Mouse (Mus musculus) embryonic facial prominence, embryonic 13.5 days (tissue): ENCODE measurements around the gene Hoxa9. TPM values are rescaled to one million over a fixed set of nuclear protein-coding genes. Genes with fewer than 3 reads are reported as not detected.

Experiments used
- ATAC-seq: fragments of 200-750 bp; cut with Nextera tagmentation; 2 replicates; pipeline ENCODE4 v1.8.0; 2017; ENCODE audit warnings: low read depth; ENCODE audit not compliant: insufficient number of reproducible peaks, insufficient read depth, low FRiP score, low TSS enrichment
- H3K27ac ChIP-seq: fragments of 300-500 bp; sonication (generic); 2 replicates; pipeline ENCODE4 v1.5.1; 2015; ENCODE audit warnings: moderate library complexity, mild to moderate bottlenecking, inconsistent platforms
- H3K27me3 ChIP-seq: fragments of 300-500 bp; sonication (generic); 2 replicates; pipeline ENCODE4 v1.6.1; 2015; ENCODE audit warnings: mild to moderate bottlenecking, inconsistent platforms
- H3K36me3 ChIP-seq: fragments of 300-500 bp; sonication (generic); 2 replicates; pipeline ENCODE4 v1.6.1; 2015; ENCODE audit warnings: mild to moderate bottlenecking, inconsistent platforms
- H3K4me1 ChIP-seq: fragments of 300-500 bp; sonication (generic); 2 replicates; pipeline ENCODE4 v1.6.1; 2015; ENCODE audit warnings: inconsistent platforms
- H3K4me2 ChIP-seq: fragments of 300-500 bp; sonication (generic); 2 replicates; pipeline ENCODE4 v1.6.1; 2015; ENCODE audit warnings: moderate library complexity, mild to moderate bottlenecking, inconsistent platforms
- H3K4me3 ChIP-seq: fragments of 300-500 bp; sonication (generic); 2 replicates; pipeline ENCODE4 v1.5.1; 2015; ENCODE audit warnings: mild to moderate bottlenecking, inconsistent platforms
- H3K9ac ChIP-seq: fragments of 300-500 bp; sonication (generic); 2 replicates; pipeline ENCODE4 v1.6.1; 2015; ENCODE audit warnings: mild to moderate bottlenecking, inconsistent platforms
- H3K9me3 ChIP-seq: fragments of 300-500 bp; sonication (generic); 2 replicates; pipeline ENCODE4 v1.6.1; 2016; ENCODE audit warnings: inconsistent platforms
- WGBS: fragments of 180-500 bp; shearing (Covaris S2); methylation state at CpG from one replicate; pipeline ENCODE4 v1.1.7; 2015; ENCODE audit warnings: mixed read lengths; 5-methylcytosine and 5-hydroxymethylcytosine counted together
- polyA plus RNA-seq: library from polyadenylated mRNA; unstranded; fragments of >200 nt; fragmentation: Nextera tagmentation; extraction: Ambion mirVana; gene quantifications from 2 replicates; pipeline ENCODE4 v1.2.1, GENCODE M21; 2015

The Hoxa9 gene
- polyA plus RNA-seq, 1 experiment from 2014 or later: not detected

GRCm38 (mm10) chr6:52207684-52207976 lies 23.3 kb downstream of the Hoxa9 start:
- peaks cover 20% of the 10 kb centered on the region for H3K4me1 ChIP-seq
- H3K4me3 ChIP-seq: no peak overlapping the region
- H3K4me2 ChIP-seq: no peak overlapping the region
- H3K27me3 ChIP-seq: peaks cover 100% of the 10 kb centered on the region
- H3K9ac ChIP-seq: no peak overlapping the region
- H3K9me3 ChIP-seq: no peaks in the 10 kb centered on the region
- H3K36me3 ChIP-seq: no peaks in the 10 kb centered on the region
- H3K27ac ChIP-seq: no peak overlapping the region
- no peak for ATAC-seq

- Histone ChIP-seq H3K4me3 (no peak overlapping the region), H3K4me2 (no peak overlapping the region), H3K27ac (no peak overlapping the region), H3K9me3 (no peaks in the 10 kb centered on the region), H3K9ac (no peak overlapping the region), H3K27me3 (peaks cover 100% of the 10 kb centered on the region), H3K36me3 (no peaks in the 10 kb centered on the region), H3K4me1 (peaks cover 20% of the 10 kb centered on the region)
- no peak for ATAC-seq
- 2% methylated on average over 4 of the region's 4 CpGs for WGBS
Observed at GRCm38 (mm10) chr6:52206882-52207683, 23.8 kb downstream of the Hoxa9 start.

- Histone ChIP-seq H3K9me3 (no peaks in the 10 kb centered on the region), H3K9ac (no peak overlapping the region), H3K27me3 (peaks cover 100% of the 10 kb centered on the region), H3K4me2 (no peak overlapping the region), H3K27ac (no peak overlapping the region), H3K36me3 (no peaks in the 10 kb centered on the region), H3K4me1 (peaks cover 12% of the 10 kb centered on the region), H3K4me3 (no peak overlapping the region)
- ATAC-seq: no peak
- WGBS: under 1% methylated on average over 55 of the region's 55 CpGs
Observed at GRCm38 (mm10) chr6:52205638-52206621, 25.0 kb downstream of the Hoxa9 start.

GRCm38 (mm10) chr6:52205221-52205620 lies 25.7 kb downstream of the Hoxa9 start:
- Histone ChIP-seq H3K4me3 (no peak overlapping the region), H3K27ac (no peak overlapping the region), H3K4me1 (peaks cover 12% of the 10 kb centered on the region), H3K27me3 (peaks cover 100% of the 10 kb centered on the region), H3K36me3 (no peaks in the 10 kb centered on the region), H3K9me3 (no peaks in the 10 kb centered on the region), H3K4me2 (no peak overlapping the region), H3K9ac (no peak overlapping the region)
- no peak for ATAC-seq
- 5% methylated on average over 14 of the region's 14 CpGs for WGBS

- H3K4me2 ChIP-seq: peak within 1 kb of the TSS; percentile 46
- no peaks in the 10 kb centered on the region for H3K36me3 ChIP-seq
- H3K9ac ChIP-seq: no peak within 1 kb of the TSS
- WGBS: under 1% methylated on average over 65 of the region's 65 CpGs
- H3K4me3 ChIP-seq: peak within 1 kb of the TSS; percentile 23
- ATAC-seq: no peak
- peaks cover 100% of the 10 kb centered on the region for H3K27me3 ChIP-seq
- H3K9me3 ChIP-seq: no peaks in the 10 kb centered on the region
- H3K4me1 ChIP-seq: peaks cover 12% of the 10 kb centered on the region
- no peak within 1 kb of the TSS for H3K27ac ChIP-seq
Observed at GRCm38 (mm10) chr6:52204050-52204752, 26.7 kb downstream of the Hoxa9 start, which contains the start of gene Hoxa5. Hoxa5 (minus strand) TSS chr6:52204587.

GRCm38 (mm10) chr6:52203371-52204049 lies 27.4 kb downstream of the Hoxa9 start:
- no peak overlapping the region for H3K9ac ChIP-seq
- H3K4me1 ChIP-seq: peaks cover 12% of the 10 kb centered on the region
- H3K36me3 ChIP-seq: no peaks in the 10 kb centered on the region
- H3K27me3 ChIP-seq: peaks cover 100% of the 10 kb centered on the region
- no peak for ATAC-seq
- H3K9me3 ChIP-seq: no peaks in the 10 kb centered on the region
- no peak overlapping the region for H3K27ac ChIP-seq
- under 1% methylated on average over 46 of the region's 46 CpGs for WGBS
- peak overlapping the region; percentile 46 for H3K4me2 ChIP-seq
- peak overlapping the region; percentile 23 for H3K4me3 ChIP-seq

GRCm38 (mm10) chr6:52203121-52203370 lies 27.8 kb downstream of the Hoxa9 start:
- peaks cover 12% of the 10 kb centered on the region for H3K4me1 ChIP-seq
- H3K27ac ChIP-seq: no peak overlapping the region
- peak overlapping the region; percentile 23; the same call in 1 of the 2 replicates for H3K4me3 ChIP-seq
- ATAC-seq: no peak
- no peaks in the 10 kb centered on the region for H3K36me3 ChIP-seq
- H3K4me2 ChIP-seq: no peak overlapping the region; the same call in 1 of the 2 replicates
- H3K9me3 ChIP-seq: no peaks in the 10 kb centered on the region
- WGBS: 1% methylated on average over 10 of the region's 10 CpGs
- H3K27me3 ChIP-seq: peaks cover 100% of the 10 kb centered on the region
- no peak overlapping the region for H3K9ac ChIP-seq

GRCm38 (mm10) chr6:52202362-52203120 lies 28.3 kb downstream of the Hoxa9 start:
- peaks cover 100% of the 10 kb centered on the region for H3K27me3 ChIP-seq
- no peak overlapping the region for H3K4me2 ChIP-seq
- no peak overlapping the region for H3K27ac ChIP-seq
- peaks cover 12% of the 10 kb centered on the region for H3K4me1 ChIP-seq
- H3K9me3 ChIP-seq: no peaks in the 10 kb centered on the region
- WGBS: 3% methylated on average over 22 of the region's 22 CpGs
- no peak overlapping the region for H3K9ac ChIP-seq
- no peak overlapping the region for H3K4me3 ChIP-seq
- no peaks in the 10 kb centered on the region for H3K36me3 ChIP-seq
- ATAC-seq: no peak

- 9% methylated on average over 1 of the region's 1 CpGs for WGBS
- H3K27me3 ChIP-seq: peaks cover 100% of the 10 kb centered on the region
- H3K4me1 ChIP-seq: peaks cover 12% of the 10 kb centered on the region
- no peak overlapping the region for H3K27ac ChIP-seq
- H3K9ac ChIP-seq: no peak overlapping the region
- H3K9me3 ChIP-seq: no peaks in the 10 kb centered on the region
- no peaks in the 10 kb centered on the region for H3K36me3 ChIP-seq
- no peak overlapping the region for H3K4me2 ChIP-seq
- ATAC-seq: no peak
- no peak overlapping the region for H3K4me3 ChIP-seq
Observed at GRCm38 (mm10) chr6:52201269-52201668, 29.6 kb downstream of the Hoxa9 start.

GRCm38 (mm10) chr6:52200751-52201250 lies 30.1 kb downstream of the Hoxa9 start:
- Histone ChIP-seq H3K36me3 (no peaks in the 10 kb centered on the region), H3K4me2 (no peak overlapping the region), H3K27ac (no peak overlapping the region), H3K9ac (no peak overlapping the region), H3K4me1 (peaks cover 12% of the 10 kb centered on the region), H3K27me3 (peaks cover 100% of the 10 kb centered on the region), H3K9me3 (no peaks in the 10 kb centered on the region), H3K4me3 (no peak overlapping the region)
- WGBS: 9% methylated on average over 10 of the region's 10 CpGs
- ATAC-seq: no peak
